Mouse (Mus musculus) midbrain, postnatal 0 days (tissue): Measurements from ENCODE around the gene Srf. TPM values are rescaled to one million over a fixed set of nuclear protein-coding genes. Genes with fewer than 3 reads are reported as not detected.

Source experiments
- ATAC-seq: fragments of 200-750 bp; cut with Nextera tagmentation; 2 replicates; pipeline ENCODE4 v1.8.0; 2017; ENCODE audit warnings: moderate number of reproducible peaks, mild to moderate bottlenecking, moderate TSS enrichment, moderate library complexity; ENCODE audit not compliant: low FRiP score
- DNase-seq: peaks from one replicate; pipeline ENCODE4 v3.0.0-alpha.2; 2015; ENCODE audit warnings: low spot score
- H3K27ac ChIP-seq: fragments of 300-500 bp; sonication (generic); 2 replicates; pipeline ENCODE4 v1.5.1; 2014; ENCODE audit warnings: low read depth, mild to moderate bottlenecking, low read length, mixed read lengths
- H3K27me3 ChIP-seq: fragments of 300-500 bp; sonication (generic); 2 replicates; pipeline ENCODE4 v1.6.1; 2014; ENCODE audit warnings: low read length, control low read depth, mixed read lengths; ENCODE audit not compliant: insufficient read depth
- H3K36me3 ChIP-seq: fragments of 300-500 bp; sonication (generic); 2 replicates; pipeline ENCODE4 v1.6.1; 2014; ENCODE audit warnings: low read length, control low read depth, mixed read lengths; ENCODE audit not compliant: insufficient read depth
- H3K4me1 ChIP-seq: fragments of 300-500 bp; sonication (generic); 2 replicates; pipeline ENCODE4 v1.6.1; 2014; ENCODE audit warnings: mild to moderate bottlenecking, control low read depth, antibody characterized with exemption, low read length, mixed read lengths; ENCODE audit not compliant: insufficient read depth
- H3K4me2 ChIP-seq: fragments of 300-500 bp; sonication (generic); 2 replicates; pipeline ENCODE4 v1.6.1; 2014; ENCODE audit warnings: low read depth, mild to moderate bottlenecking, low read length, mixed read lengths; ENCODE audit not compliant: poor library complexity, severe bottlenecking
- H3K4me3 ChIP-seq: fragments of 300-500 bp; sonication (generic); 2 replicates; pipeline ENCODE4 v1.5.1; 2014; ENCODE audit warnings: low read depth, mild to moderate bottlenecking, low read length, moderate library complexity
- H3K9ac ChIP-seq: fragments of 300-500 bp; sonication (generic); replicated peaks from 2 replicates; pipeline ENCODE4 v1.6.1; 2014; ENCODE audit warnings: mild to moderate bottlenecking, low read length, moderate library complexity, mixed read lengths; ENCODE audit not compliant: poor library complexity, severe bottlenecking
- H3K9me3 ChIP-seq: fragments of 300-500 bp; sonication (generic); 2 replicates; pipeline ENCODE4 v1.6.1; 2016; ENCODE audit warnings: low read length, control low read depth
- CTCF ChIP-seq: IDR thresholded peaks from 2 replicates; pipeline ENCODE4 v1.5.1; 2016; ENCODE audit warnings: antibody characterized with exemption, mild to moderate bottlenecking
- WGBS: fragments of 180-500 bp; shearing (Covaris S2); extraction: QIAGEN DNeasy Blood & Tissue Kit; methylation state at CpG from one replicate; pipeline ENCODE4 v1.1.7; 2014; 5-methylcytosine and 5-hydroxymethylcytosine counted together
- polyA plus RNA-seq: library from polyadenylated mRNA; unstranded; fragments of >200 nt; fragmentation: Nextera tagmentation; extraction: Ambion mirVana; gene quantifications from 2 replicates; pipeline ENCODE4 v1.2.1, GENCODE M21; 2015
- total RNA-seq: library from RNA; depleted of rRNA; stranded (reverse); fragments of >200 nt; gene quantifications from 2 replicates; pipeline ENCODE4 v1.2.3, GENCODE M21; 2014

Srf gene
- total and polyA plus RNA-seq, 2 experiments from 2014 or later, result 3.3 to 69.0 TPM

DNA sequence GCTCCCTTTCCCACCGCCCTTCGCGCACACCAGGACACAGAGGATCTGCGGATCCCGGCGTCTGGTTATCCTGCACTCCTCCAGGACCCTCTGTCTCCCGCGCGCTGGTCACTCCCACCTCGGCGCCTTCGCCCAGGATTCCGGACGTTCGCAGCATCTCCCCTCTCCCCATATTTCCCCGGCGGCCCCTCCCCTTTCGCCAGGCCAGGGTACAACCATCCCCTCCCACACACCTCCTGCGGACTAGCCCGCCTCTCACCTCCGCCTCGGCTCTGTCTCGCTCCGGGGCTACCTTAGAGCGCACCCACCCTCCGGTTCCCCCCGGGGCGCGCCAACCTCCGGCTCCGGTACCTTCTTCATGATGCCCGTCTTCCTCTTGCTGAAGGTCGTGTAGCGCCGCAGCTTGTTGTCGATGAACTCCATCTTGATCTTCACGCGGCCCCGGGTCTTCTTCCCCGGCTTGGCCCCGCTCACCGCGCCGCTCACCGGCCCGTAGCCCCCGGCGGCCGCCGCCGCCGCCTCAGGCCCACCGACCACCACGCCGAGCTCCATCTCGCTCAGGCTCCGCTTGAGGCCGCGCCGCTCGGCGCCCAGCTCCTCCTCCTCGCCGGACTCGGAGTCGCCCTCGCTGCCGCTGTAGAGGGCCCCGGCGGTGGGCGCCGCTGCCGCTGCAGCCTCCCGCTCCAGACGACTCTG, 850 bp downstream of the Srf start:
- Histone ChIP-seq H3K4me1 (peaks cover 20% of the 10 kb centered on the region), H3K9me3 (no peaks in the 10 kb centered on the region), H3K9ac (peak overlapping the region; percentile 99), H3K36me3 (peaks cover 15% of the 10 kb centered on the region), H3K27ac (peak overlapping the region; percentile 91), H3K27me3 (no peaks in the 10 kb centered on the region), H3K4me3 (peak overlapping the region; percentile 100), H3K4me2 (peak overlapping the region; percentile 86)
- DNase-seq, result peak; percentile 28
- TF ChIP-seq CTCF, result no peak
- WGBS, result under 1% methylated on average over 71 of the region's 75 CpGs
- ATAC-seq, result peak; percentile 10; the same call in 1 of the 2 replicates

DNA sequence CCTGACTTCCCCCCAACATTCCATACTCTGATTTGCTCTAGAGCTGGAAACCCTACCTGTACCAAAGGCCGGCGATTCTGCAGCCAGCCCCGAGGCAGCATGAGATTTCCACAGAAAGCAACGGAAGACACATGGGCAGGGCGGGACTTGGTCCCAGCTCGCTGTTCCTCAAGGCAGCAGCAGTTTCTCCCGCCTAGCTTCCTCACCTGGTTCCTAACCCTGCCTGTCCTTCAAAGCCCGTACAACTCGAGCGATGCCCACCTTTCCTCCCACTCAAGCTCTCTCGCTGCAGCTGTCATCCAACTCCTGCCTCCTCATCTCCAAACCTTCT, 1.4 kb downstream of the Srf start:
- under 1% methylated on average over 11 of the region's 11 CpGs for WGBS
- DNase-seq (peak; percentile 21), ATAC-seq (no peak)
- Histone ChIP-seq H3K4me2 (peak overlapping the region; percentile 86), H3K4me3 (peak overlapping the region; percentile 100), H3K9ac (peak overlapping the region; percentile 99), H3K27me3 (no peaks in the 10 kb centered on the region), H3K36me3 (peaks cover 18% of the 10 kb centered on the region), H3K4me1 (peaks cover 20% of the 10 kb centered on the region), H3K9me3 (no peaks in the 10 kb centered on the region), H3K27ac (peak overlapping the region; percentile 91)
- TF ChIP-seq CTCF, result no peak

DNA sequence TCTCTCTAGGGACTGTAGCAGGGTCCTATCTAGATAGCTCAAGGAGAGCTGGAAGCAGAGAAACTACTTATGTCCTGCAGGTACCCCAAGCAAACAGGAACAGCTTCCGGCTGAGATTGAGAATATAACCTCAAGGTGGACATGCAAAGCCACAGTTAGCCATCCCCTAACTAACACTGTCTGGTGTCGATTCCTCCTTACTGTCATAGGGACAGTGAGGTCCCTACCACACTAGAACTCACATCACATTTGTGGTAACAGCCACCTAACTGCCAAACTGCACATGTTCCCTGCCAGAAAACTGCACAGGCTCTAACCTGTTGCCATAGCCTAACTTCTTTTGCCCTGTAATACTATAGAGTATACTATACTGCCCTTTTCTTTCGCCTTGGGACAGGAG, 2.0 kb downstream of the Srf start:
- Histone ChIP-seq H3K27me3 (no peaks in the 10 kb centered on the region), H3K9ac (peak overlapping the region; percentile 99; the same call in 1 of the 2 replicates), H3K4me3 (peak overlapping the region; percentile 100), H3K36me3 (peaks cover 23% of the 10 kb centered on the region), H3K4me1 (peaks cover 20% of the 10 kb centered on the region), H3K4me2 (peak overlapping the region; percentile 86), H3K27ac (no peak overlapping the region), H3K9me3 (no peaks in the 10 kb centered on the region)
- TF ChIP-seq CTCF, result no peak
- DNase-seq (no peak), ATAC-seq (no peak)
- WGBS, result 65% methylated on average over 3 of the region's 3 CpGs

DNA sequence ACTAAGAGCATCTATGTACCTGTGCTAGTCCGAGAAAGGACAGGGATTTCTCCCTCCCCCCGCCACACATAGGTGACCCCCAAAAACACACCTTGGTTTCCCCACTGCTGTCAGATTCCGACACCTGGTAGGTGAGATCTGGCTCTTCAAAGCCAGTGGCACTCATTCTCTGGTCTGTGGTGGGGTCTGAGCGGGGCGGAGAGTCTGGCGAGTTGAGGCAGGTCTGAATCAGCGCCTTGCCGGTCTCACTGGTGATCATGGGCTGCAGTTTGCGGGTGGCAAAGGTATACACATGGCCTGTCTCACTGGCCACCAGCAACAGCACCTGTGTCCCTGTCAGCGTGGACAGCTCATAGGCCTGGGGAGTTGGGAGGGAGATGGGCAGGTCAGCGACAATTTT, 2.5 kb downstream of the Srf start:
- peaks cover 20% of the 10 kb centered on the region for H3K4me1 ChIP-seq

DNA sequence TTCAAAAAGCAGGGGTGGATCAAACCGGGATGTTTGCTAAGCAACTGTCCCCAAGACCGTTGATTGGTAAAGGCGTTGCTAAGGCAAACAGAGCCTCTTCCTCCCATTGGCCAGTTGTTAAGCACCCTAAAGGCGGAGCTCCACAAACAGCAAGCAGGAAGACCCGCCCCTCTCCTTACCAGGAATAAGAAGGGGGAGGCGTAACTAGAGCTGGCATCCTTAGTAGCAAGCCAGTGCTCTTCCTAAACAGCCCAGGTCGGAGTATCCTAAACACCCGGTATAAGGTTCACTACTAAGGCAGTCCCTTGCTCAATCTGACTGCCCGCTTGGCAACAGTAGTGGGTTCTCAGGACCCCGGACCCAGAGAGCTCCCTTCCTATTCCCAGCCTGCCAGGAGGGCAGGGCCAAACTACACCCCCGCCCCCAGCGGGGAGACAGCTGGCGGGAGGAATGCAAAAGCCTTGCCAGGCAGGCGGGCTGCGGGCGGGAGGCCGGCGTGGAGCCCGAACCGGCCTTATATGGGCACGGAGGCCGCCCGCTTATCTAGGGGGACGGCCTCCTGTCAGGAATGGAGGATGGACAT, 3.0 kb downstream of the Srf start:
- WGBS, result under 1% methylated on average over 24 of the region's 24 CpGs
- Histone ChIP-seq H3K4me3 (peak overlapping the region; percentile 100), H3K27ac (peak overlapping the region; percentile 70), H3K9ac (0 out of 2 replicates have a peak overlapping the region, but pooled peaks have one; percentile 99), H3K27me3 (no peaks in the 10 kb centered on the region), H3K36me3 (peaks cover 30% of the 10 kb centered on the region), H3K4me1 (peaks cover 20% of the 10 kb centered on the region), H3K4me2 (peak overlapping the region; percentile 86), H3K9me3 (no peaks in the 10 kb centered on the region)
- ATAC-seq (peak; percentile 75), DNase-seq (peak; percentile 97)
- TF ChIP-seq CTCF, result no peak

More for the DNA sequence above, 2.5 kb downstream of the Srf start:
- peak overlapping the region; percentile 100 for H3K4me3 ChIP-seq
- no peak for TF ChIP-seq CTCF
- peaks cover 27% of the 10 kb centered on the region for H3K36me3 ChIP-seq
- peak overlapping the region; percentile 86 for H3K4me2 ChIP-seq
- DNase-seq, result no peak
- H3K27ac ChIP-seq, result peak overlapping the region; percentile 70
- ATAC-seq, result no peak
- 48% methylated on average over 11 of the region's 11 CpGs for WGBS
- 0 out of 2 replicates have a peak overlapping the region, but pooled peaks have one; percentile 99 for H3K9ac ChIP-seq
- no peaks in the 10 kb centered on the region for H3K27me3 ChIP-seq
- no peaks in the 10 kb centered on the region for H3K9me3 ChIP-seq

DNA sequence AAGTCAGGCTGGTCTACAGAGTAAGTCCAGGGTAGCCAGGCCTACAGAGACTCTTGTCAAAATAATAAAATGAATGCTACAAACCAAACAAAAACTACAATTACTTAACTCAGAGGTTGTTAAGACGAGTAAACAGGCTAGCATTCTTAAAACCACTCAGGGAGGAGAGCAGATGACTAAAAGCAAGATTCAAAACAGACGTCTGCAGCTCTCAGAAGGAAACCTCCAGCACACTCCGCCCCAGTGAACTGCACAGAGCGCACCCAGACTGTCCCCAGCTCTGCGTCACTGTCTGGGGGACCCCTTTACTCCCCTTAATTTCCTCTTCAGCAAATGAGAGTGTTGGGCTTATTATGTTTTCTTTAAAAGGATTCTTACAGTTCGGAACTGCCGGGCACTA, 3.8 kb downstream of the Srf start:
- Histone ChIP-seq H3K9ac (no peak overlapping the region), H3K4me2 (peak overlapping the region; percentile 38; the same call in 1 of the 2 replicates), H3K36me3 (peaks cover 30% of the 10 kb centered on the region), H3K27me3 (no peaks in the 10 kb centered on the region), H3K4me1 (peaks cover 20% of the 10 kb centered on the region), H3K27ac (peak overlapping the region; percentile 55; the same call in 1 of the 2 replicates), H3K4me3 (peak overlapping the region; percentile 100), H3K9me3 (no peaks in the 10 kb centered on the region)
- no peak for TF ChIP-seq CTCF
- 84% methylated on average over 7 of the region's 7 CpGs for WGBS
- no peak for ATAC-seq
- DNase-seq, result no peak
